Mouse (Mus musculus): ENCODE data around the gene Rnf146. TPM values are rescaled to one million over a fixed set of nuclear protein-coding genes. Genes with fewer than 3 reads are reported as not detected.

The Rnf146 gene
- polyA plus RNA-seq (2012; rRNA removed): 3.5 and 5.5 TPM in 2 replicates

GRCm38 (mm10) chr10:29362197-29362900, at the start of gene Rnf146:
Gene Rnf146 (minus strand): TSS chr10:29362442.

GRCm38 (mm10) chr10:29313064-29313638, 49.1 kb downstream of the Rnf146 start, which contains the start of gene Echdc1:
Gene Echdc1 (plus strand): TSS chr10:29313166.

Other genes with a start within 250 kb of the Rnf146 start
- 0.06 and 0.13 TPM in 2 replicates for gene Soga3, start 218.6 kb downstream of the Rnf146 start, polyA plus RNA-seq (2012; rRNA removed)
- gene Gm49353, start 163.5 kb downstream of the Rnf146 start, polyA plus RNA-seq (2012; rRNA removed): not detected in 2 replicates
- 0.06 and 0.08 TPM in 2 replicates for gene 9330159F19Rik, start 150.8 kb downstream of the Rnf146 start, polyA plus RNA-seq (2012; rRNA removed)
- gene Echdc1, start 49.3 kb downstream of the Rnf146 start, polyA plus RNA-seq (2012; rRNA removed): 0.32 and 0.52 TPM in 2 replicates
- gene Rspo3, start 173.4 kb upstream of the Rnf146 start, polyA plus RNA-seq (2012; rRNA removed): 4.0 and 8.7 TPM in 2 replicates

Measured in stomach, adult 2 months (tissue).